Mouse (Mus musculus) CH12.LX (cell line): Measurements from ENCODE around the gene Drp2.

ENCODE experiments used
- CHD1 ChIP-seq: IDR thresholded peaks from 2 replicates; pipeline ENCODE4 v1.6.1; 2012; ENCODE audit warnings: low read depth, low read length, improper control_type of control experiment, inconsistent platforms
- CTCF ChIP-seq, 2 experiments: IDR thresholded peaks in 1 of 2; conservative IDR thresholded peaks in 1 of 2; 2 replicates each; pipeline ENCODE4 v1.5.1; 2011 to 2012; ENCODE audit warnings: low read depth in 2 of 2, low read length in 2 of 2, improper control_type of control experiment in 1 of 2, inconsistent platforms in 1 of 2, mild to moderate bottlenecking in 1 of 2, moderate library complexity in 1 of 2
- ETS1 ChIP-seq: conservative IDR thresholded peaks from 2 replicates; pipeline ENCODE4 v1.6.1; 2012; ENCODE audit warnings: low read depth, mild to moderate bottlenecking, inconsistent platforms, low read length, improper control_type of control experiment, moderate library complexity
- MAFK ChIP-seq: IDR thresholded peaks from 2 replicates; pipeline ENCODE4 v1.6.1; 2011; ENCODE audit warnings: low read length, improper control_type of control experiment; ENCODE audit not compliant: insufficient replicate concordance
- MAX ChIP-seq: IDR thresholded peaks from 2 replicates; pipeline ENCODE4 v1.6.1; 2011; ENCODE audit warnings: low read length, improper control_type of control experiment
- POLR2A ChIP-seq: IDR thresholded peaks from 2 replicates; pipeline ENCODE4 v1.6.1; 2011; ENCODE audit warnings: low read depth, mild to moderate bottlenecking, improper control_type of control experiment, low read length
- TCF12 ChIP-seq: IDR thresholded peaks from 2 replicates; pipeline ENCODE4 v1.6.1; 2014; ENCODE audit warnings: low read depth, mild to moderate bottlenecking, inconsistent platforms, low read length, improper control_type of control experiment
- USF1 ChIP-seq: IDR thresholded peaks from 2 replicates; pipeline ENCODE4 v1.6.1; 2014; ENCODE audit warnings: low read depth, mild to moderate bottlenecking, inconsistent platforms, low read length, improper control_type of control experiment
- ZNF384 ChIP-seq: IDR thresholded peaks from 2 replicates; pipeline ENCODE4 v1.6.1; 2012; ENCODE audit warnings: low read depth, low read length, improper control_type of control experiment, inconsistent platforms

DNA sequence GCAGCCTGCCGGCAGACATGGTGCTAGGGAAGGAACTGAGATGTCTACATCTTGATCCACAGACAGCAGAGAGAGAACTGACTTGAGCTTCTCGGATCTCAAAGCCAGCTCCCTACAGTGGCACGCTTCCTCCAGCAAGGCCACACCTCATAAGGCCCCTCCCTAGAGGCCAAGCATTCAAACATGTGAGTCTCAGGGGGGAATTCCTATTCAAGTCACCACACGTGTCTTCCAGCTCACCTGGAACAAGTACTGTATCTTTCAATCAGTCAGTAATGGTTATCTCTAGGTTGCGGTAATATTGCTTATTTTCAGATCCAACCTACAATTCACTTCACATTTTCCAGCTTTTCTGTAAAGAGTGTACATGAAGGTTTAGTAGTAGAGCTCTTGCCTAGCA is 15.7 kb downstream of the Drp2 start:
- TF ChIP-seq MAFK (no peak), USF1 (no peak), TCF12 (no peak), POLR2A (no peak), CTCF (conservative IDR thresholded peaks at IDR 0.05 in 1 of 2, IDR thresholded peaks at IDR 0.05 in 1 of 2; ENCODE audit: low read depth in 2 of 2, low read length in 2 of 2) (no peak), CHD1 (no peak), ETS1 (no peak; the same call in 1 of the 2 replicates), ZNF384 (no peak), MAX (no peak)
